Mouse (Mus musculus) layer of hippocampus, adult 8-10 months (tissue): ENCODE results near the gene Edn3. TPM values are rescaled to one million over a fixed set of nuclear protein-coding genes. Genes with fewer than 3 reads are reported as not detected.

ENCODE experiments used
- DNase-seq, 2 experiments: peaks; one replicate each; pipeline ENCODE4 v3.0.0; 2022; ENCODE audit warnings: low spot score in 2 of 2
- total RNA-seq, 4 experiments: library from RNA; stranded (reverse); gene quantifications; 2 replicates each; pipeline ENCODE4 v1.2.4; 2022

Edn3 gene
- 1 to 10 TPM; 3.4 to 6.2 (median 5.0) TPM for total RNA-seq

DNA sequence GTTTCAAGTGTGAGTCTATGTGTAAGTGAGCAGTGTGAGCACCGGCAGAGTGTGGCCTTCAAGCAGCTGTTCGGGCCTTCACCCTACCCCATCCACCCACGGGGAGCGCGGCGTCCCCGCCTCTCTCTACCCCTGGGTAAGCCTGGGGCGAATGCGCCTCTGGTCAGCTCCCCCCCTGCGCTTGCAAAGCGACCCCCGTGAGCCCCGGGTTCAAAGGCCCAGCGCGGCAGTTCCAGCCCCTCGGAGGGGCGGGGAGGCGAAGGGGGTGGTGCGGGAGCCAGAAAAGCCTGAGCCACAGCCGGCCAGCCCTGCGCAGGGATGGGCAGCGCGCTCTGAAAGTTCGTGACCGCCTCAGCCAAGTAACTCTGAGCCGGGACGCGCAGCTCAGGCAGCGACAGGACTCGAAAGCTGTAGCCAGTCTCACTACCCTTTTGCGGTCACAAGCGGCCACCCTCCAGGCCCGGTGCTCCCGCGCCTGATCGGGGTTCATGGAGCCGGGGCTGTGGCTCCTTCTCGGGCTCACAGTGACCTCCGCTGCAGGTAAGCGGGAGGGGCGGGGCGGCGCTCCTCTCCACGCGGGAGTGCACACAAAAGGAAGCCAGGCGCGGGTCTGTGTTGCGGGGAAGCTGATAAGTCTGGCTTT is at the start of gene Edn3:
Gene Edn3, plus strand, starts transcription at position 141 of the 643 bp plus-strand sequence.
- DNase-seq: no peak

DNA sequence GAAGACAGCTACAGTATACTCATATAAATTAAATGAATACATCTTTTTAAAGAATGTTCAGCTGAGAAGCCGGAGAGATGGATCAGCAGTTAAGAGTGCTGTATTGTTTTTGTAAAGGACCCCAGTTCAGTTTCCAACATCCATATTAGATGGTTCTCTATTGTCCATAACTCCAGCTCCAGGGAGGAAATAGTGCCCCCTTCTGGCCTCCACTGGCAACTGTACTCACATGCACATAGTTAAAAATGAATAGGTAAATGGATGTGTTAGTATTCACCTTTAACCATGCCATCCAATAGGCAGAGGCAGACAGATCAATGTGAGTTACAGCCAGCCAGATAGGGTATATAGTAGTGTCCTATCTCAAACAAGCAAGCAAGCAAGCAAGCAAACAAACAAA is 48.4 kb upstream of the Edn3 start:
- DNase-seq: no peak

DNA sequence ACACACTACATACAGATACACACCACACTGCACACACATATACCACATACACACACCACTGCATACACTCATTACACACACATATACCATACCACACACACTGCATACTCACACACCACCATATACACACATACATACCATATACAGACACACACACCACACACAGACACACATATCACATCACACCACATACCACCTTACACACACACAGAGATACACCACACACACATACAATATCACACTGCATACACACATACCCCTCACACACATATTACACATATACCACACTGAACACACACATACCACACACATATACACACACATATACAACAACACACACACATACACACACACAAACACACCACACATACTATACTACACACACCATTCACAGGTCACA is 44.5 kb upstream of the Edn3 start:
- no peak for DNase-seq

DNA sequence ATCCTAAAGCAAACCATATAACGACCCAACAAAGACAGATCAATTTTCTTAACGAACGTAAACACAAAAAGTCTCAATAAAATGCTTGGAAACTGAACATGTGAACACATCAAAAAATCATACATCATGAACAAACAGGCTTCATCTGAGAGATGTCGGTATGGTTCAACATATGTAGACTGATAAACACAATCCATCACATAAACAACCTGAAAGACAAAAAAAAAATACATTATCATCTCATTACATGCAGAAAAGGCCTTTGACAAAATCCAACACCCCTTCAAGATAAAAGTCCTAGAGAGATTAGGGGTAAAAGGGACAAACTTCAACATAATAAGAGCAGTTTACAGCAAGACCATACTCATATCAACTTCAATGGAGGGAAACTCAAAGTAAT is 42.6 kb upstream of the Edn3 start:
- no peak for DNase-seq

DNA sequence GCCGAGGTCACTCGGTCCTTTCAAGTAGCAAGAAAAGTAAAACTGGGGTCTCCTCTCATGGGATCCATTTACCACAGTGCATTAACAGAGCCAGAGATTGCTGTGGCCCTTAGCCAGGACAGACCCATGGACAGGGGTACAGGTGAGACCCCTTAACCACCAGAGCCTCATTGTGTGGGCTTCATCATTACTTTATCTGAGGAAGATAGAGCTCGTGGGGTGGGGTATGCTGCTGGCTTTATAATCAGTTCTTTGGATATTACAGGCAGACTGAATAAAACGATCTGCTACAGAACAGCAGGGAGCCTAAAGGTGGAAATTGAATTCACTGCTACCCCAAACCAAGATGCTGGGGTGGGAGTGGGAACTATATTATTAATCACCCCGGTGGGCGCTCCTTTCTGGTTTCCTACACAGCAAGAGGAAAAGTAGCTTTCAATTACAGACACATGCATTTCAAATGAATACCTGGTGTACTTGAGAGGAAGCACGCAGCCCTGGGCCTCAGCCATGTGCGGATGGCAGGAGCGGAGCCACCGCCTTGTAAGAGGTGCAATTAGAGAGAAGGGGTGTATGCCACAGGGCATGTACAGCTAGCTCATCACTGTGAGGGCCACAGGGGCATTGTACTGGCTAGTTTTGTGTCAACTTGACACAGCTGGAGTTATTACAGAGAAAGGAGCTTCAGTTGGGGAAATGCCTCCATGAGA is 33.1 kb upstream of the Edn3 start:
- no peak for DNase-seq

DNA sequence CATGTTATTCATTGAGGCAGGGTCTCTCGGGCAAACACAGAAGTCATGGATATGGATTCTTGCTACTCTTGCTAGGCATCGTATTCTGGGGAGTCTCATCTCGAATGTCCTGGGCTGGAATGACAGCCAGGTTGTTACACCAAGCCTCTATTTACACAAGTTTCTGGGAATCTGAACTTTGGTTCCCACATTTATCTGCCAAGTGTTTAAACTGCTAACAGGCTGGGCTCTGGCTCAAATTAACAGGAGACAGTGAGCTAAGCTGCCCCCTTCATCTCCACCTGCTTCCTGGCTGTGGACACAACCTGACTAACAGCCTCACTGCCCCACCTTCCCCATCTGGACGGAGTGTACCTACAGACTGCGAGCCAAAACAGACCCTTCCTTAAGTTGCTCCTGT is 28.5 kb upstream of the Edn3 start:
- DNase-seq: no peak

DNA sequence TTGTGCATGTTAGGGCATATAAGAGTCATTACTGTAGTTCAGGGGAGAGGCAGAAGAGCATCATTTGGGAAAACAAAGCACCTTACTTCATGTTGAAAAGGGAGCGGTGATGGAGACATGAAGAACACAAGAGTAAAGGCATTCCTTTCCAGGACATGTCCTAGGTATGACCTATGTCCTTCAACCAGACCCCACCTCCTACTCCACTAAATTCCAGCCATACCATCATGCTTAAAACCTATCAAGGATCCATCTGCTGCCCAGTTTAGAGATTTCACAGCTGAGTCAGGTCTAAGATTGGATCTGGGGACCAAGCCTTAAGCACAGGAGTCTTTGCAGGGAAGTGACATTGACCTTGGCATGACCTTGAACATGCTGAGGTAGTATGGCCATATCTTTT is 25.1 kb upstream of the Edn3 start:
- no peak for DNase-seq

DNA sequence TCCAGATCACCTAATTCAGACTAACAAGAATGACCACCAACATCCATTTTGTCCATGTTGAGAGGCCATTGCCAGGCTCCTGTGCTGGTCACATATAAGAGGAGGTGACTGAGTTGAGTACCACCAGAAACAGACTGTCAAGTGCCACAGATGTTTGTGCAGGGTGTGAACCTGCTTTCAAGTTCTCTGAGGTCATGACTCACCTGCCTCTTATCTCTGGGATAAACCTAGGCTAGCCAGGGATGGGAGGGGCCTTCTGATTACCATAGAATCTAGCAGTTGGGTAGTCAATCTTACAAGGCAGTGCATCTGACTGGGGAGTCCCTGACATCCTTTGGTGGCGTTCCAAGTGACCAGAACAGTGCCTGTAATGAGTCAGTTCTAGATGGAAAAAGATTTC is 13.2 kb upstream of the Edn3 start:
- no peak for DNase-seq

DNA sequence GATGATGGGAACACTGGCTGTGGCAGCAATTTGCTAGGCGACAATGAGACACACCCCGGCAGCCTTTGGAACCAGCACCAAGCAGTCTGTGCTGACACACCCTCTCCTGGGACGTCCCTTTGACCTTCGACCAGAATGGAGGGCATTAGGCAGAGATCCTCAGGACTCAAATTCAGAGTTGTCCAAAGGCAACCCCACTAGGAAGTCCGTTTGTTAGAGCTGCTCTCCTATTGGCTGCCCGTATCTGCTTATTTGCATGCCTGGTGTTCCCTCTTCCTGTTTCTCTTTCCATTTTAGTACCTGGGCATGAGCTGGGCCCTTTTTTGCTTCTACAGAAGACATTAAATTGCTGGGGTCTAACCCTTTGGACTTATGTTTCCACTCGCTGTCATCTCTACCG is 12.0 kb upstream of the Edn3 start:
- DNase-seq: no peak

DNA sequence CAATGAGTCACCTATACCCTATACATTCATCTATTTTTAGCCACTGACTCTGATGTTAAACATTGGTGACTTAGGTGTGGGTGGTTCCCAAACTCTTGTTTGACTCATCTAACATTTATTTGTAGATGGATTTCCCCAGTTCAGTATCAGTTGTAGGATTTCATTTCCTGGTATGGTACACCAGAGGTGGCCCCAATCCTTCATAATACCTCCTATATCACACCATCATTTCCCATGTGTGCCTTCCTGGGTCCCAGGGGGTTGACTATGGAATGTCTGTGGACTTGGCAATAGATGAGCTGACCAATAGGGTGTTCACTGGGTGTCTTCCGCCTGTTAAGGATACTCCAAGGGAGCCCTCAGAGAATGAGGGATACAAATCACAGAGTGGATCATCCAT is 7.2 kb upstream of the Edn3 start:
- DNase-seq: no peak

DNA sequence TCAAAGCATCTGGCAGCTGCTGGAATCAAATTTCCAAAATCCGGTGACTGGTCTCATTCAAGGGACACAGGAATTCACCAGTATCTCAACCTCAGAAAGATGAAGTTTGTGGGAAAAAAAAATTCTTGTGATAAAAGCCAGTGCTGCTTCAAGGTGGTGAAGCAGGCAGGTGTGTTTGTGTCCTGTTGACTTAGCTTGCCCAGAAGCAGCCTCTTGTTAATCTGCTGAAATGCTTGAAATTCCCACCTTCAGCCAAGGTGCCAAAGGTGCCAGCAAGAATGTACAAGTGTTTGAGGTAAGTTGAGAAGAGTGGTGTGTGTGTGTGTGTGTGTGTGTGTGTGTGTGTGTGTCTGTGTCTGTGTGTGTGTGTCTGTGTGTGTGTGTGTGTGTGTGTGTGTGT is 6.2 kb upstream of the Edn3 start:
- no peak for DNase-seq

DNA sequence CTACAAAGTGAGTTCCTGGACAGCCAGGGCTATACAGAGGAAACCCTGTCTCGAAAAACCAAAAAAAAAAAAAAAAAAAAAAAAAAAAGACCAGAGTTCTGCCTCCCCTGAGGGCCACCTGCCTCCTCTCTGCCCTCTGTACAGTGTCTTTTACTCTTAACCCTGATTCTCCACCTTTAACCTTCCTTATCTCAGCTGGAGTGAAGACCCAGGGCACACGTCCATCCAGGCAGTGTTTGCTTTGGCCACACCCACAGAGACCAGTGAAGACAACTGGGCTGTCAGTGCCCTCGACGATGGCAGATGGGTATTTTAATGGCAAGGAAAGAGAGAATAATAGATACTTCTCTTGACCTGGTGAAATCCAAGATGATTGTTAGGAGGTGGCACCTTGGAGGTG is 1.2 kb upstream of the Edn3 start:
- no peak for DNase-seq

DNA sequence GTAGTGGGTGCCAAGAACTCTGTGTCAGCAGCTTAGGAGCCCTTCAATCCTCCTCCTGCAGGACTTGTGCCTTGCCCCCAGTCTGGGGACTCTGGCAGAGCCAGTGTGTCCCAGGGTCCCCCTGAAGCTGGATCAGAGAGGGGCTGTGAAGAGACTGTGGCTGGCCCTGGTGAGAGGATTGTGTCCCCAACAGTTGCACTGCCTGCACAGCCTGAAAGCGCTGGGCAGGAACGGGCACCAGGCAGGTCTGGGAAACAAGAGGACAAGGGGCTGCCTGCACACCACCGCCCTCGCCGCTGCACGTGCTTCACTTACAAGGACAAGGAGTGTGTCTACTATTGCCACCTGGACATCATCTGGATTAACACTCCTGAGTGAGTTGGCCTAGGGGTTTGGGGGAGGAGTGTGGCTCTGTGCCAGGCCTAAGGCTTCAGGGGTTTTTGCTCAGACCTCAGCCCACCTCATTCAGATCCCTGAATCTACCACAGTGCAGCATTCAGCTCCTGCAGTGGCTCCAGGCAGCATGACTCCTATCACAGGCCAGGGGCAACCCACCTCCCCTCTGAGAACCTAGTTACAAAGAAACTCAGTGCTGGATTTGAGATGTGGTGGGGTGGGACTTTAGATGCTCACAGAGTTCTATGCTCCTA is 1.2 kb downstream of the Edn3 start:
- DNase-seq: no peak

DNA sequence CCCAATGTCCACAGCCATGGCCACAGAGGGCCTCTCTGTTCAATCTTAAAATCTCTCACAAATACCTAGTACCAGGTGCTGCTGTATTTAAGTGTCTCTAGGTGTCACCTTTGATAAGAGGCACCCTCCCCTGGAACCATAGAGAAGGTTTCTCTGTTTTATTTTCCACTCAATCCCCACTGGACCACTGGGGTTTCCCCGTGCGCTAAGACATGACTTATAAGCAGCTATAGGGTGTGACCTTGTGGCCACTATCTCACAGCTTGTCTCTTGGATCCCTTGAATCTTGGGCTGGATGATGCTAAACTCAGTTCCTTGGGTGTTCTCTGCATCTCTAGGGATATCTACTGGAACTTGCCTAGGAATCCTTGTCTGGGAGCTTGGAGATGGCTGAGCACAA is 1.9 kb downstream of the Edn3 start:
- DNase-seq: no peak

DNA sequence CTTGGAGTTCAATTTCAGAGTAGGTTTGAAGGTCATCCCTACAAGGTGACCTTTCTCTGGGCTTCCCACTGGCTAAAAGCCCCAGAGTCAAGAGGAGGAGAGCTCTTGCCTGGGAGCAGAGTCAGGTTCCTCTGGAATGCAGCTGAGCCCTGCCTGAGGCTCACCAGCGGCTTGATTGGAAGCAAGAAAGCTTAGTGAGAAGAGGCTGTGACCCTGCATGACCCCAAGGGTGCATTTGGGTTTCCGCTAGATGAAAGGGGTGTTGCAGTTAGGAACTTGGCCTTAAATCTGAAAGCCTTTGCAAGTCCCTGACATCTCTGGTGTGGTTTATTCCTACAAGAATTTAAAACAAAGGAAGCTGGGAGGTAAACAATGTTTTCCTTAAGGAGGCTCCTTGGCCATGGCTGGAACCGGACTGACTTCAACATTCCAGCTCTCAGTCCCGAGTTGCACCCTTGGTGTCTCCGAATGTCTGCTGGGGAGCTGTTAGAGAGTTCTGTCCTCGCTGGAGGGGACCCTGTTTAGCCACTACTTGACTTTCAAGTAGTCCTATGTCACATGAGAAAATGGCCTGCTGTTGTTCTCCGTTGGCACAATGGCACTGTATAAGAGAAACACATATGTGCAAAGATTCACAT is 8.6 kb downstream of the Edn3 start:
- DNase-seq: no peak

DNA sequence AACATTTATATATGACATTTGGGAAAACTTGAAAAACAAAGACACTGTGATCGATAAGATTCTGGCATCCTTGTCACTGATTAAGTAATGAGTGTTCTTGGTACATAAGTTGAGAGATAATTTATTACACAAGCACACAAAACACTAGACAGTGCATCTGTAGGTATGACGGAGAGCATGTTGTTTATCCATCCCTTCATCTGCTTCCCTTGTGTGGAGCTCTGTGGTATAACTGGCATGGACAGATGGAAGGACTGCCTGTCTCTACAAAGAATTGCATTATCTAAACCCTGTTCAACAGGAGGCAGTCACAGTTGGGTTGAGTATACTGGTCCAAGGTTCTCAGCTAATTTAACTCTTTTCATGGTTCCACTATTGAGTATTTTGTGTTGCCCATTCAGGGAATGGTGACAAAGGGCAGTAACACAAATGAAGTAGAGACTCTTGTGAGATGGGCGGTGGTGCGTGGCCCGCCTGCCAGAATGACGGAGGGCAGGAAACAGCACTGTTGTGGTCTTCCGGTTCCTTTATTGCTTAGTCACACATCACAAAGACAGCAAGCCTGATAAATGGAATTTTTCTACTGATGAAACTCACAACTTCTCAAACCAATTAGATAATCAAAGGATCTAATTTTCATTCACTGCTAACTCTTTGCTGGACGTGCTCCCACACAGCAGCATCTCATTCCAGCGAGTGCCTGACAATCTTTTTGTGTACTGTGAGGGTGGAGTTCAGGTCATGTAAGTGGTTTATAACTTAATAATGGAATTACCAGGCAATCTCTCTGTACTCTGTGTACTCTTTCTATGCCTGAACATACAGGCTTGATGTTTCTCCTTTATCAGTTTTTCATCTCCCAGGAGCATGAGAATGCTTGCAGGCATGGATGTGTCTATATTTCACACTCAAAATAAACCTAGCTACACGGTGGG is 14.0 kb downstream of the Edn3 start:
- peak; percentile 7 to 19 for DNase-seq

DNA sequence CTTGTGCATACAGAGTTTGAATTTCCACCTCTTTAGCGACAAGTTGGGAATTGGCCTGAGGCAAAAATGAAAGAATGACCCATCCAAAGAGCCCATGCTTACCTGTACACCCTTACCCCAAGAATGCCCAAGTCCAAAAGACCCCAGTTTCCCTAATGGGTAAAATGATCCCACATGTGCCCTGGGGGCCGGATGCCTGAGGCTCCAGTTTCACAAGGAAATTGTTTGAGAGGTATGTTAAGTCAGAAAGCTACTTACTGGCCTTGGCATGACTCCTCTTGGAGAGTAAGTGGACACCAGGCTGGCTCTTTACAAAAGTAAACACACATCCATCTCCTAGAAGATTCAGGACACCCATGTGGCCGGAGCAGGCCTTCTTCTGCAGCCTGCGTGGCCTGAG is 21.6 kb downstream of the Edn3 start:
- DNase-seq: no peak

DNA sequence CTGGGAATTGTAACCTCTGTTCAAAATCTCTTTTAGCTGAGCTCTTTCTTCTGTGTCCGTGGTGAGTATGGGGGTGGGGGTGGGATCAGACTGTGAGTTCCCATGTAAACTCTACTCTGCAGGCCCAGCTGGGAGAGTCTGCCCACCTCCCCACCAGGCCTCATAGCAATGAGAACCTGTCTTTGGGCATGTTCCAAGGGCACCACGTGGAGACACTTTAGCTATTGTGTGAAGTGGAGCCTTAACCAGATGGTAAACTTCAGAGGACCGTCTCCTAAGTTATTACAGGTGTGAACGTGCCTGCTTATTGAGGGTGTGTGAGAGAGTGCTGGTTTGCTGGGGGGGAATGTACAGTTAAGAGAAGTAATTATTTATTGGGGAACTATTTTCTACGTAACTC is 22.5 kb downstream of the Edn3 start:
- DNase-seq: no peak

DNA sequence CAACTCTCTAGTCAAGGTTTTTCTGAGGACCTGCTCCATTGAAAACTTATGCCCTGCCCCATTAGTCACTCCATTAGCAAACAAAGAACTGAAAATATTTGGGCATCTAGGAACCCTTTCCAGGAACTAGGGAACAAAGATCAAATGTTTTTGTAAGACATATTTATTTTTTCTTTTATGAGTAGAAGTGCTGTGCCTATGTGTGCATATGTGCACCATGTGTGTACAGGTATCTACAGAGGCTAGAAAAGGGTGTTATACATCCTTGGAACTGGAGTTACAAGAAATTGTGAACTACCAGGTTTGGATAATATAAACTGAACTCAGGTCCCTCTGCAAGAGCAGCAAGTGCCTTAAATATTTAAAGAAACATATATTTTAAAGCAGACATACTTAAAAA is 28.4 kb downstream of the Edn3 start:
- DNase-seq: no peak

DNA sequence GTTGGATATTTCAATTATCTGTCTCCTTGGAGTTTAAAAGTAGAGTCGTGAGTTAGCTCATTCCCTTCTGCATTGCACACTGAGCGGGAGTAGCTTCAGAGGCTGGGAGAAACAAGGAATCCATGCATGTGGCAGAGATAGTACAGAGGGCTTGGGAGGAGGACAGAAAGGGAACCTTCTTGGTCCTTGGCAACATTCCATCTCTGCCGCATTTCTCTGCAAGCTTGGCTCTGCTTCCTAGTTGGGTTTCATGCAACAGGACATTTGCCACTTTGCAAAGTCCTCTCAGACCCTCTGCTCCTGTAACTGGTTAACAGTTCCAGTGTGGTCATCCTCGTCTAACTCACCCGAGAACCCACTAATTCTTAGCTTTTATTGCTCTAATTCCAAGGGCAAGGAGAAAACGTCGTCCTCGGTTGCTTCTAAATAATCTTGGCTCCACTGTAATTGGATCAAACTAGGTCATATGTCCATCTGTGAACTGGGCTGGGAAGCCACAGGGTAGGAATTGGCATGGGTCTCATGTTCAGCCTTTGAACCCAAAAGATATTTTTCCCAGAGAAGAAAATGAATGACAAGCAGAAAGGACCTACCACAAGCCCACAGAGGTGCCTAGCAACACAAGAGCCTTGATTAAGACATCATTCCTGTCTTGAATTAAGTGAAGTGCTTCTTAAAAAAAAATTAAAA is 32.2 kb downstream of the Edn3 start:
- no peak for DNase-seq

DNA sequence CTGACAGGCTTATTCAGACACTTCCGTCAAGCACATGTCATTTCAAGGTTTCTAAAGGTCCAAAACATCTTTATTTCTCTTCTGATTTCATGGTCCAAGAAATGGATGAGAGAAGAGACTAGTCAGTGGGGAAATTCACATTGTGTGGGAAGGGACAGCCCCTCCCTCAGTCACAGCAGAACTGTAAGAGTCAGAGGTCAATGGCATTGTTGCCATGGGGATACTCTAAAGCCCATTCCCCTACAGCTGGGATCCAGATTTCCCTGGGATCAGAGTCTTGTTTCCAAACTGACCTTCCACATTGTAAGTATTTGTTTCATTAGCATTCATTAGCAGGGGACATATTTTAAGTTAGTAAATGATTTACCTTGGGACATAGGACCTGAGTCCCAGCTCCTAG is 32.8 kb downstream of the Edn3 start:
- DNase-seq: no peak
